Comparison of ENCODE assay signal across 24 mouse cellular contexts in the genomic region with DNA sequence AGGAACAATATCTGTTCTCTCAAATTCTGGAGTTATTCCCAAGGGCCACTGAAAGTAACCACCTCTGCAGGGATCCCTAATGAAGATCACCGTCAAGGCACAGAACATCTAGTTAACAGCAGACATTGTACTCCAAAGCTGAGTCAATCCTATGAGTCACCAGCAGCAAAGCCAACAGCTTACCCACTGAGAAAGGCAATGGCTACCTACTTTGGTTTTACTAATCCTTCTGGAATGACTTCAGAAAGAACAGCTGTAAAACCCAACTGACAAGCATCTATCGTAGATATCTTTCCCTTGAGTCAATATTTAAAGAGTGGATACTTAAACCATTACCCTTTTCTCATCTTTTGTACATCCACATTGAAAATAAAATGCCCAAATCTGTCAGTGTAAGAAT.
DNase-seq lines count a peak whose midpoint lies in the region; ATAC-seq and TF ChIP-seq lines count a peak whose summit lies in the region.
"Had no signal": no experiment of that assay in that cellular context is flagged by ENCODE, and none has a peak within 500 bp of the region (broad histone marks: within the 10 kb centered on the region; RNA-seq: fewer than 3 reads in every experiment).

No protein-coding gene starts in this region.

- no peak overlapping the region for H3K4me3 ChIP-seq in embryonic fibroblast, embryonic 13.5 days (ENCODE audit: insufficient read depth, low read length)
- no peak overlapping the region for H3K4me3 ChIP-seq in forebrain, embryonic 16.5 days (replicated peaks; ENCODE audit: low read length)
- H3K4me3 ChIP-seq in layer of hippocampus, adult 2 months: no peak overlapping the region
- H3K4me3 ChIP-seq: embryonic facial prominence, embryonic 10.5 days; erythroblast, embryonic 14.5 days; forebrain, embryonic 12.5 days; heart, adult 2 months; heart, embryonic 15.5 days; hindbrain, embryonic 10.5 days had no signal

- 87% methylated on average over 2 of the region's 2 CpGs for WGBS in forebrain, embryonic 16.5 days

- peak; percentile 70 for DNase-seq in 3134 (ENCODE audit: extremely low read depth, insufficient read length, low spot score)
- peak; percentile 88 for DNase-seq in Muller cell, postnatal 12 days (ENCODE audit: inconsistent ontology term)
- DNase-seq in skeletal muscle tissue, adult 2 months (ENCODE audit: low read depth, low spot score): peak; percentile 1
- DNase-seq in left cerebral cortex, adult 9 months (ENCODE audit: low spot score in 2 of 2): no peak
- no peak for DNase-seq in layer of hippocampus, adult 2 months (ENCODE audit: low spot score in 2 of 2)
- DNase-seq: adrenal gland, postnatal 10 days; cerebellum, adult 18-20 months; cerebellum, adult 9-11 months; forebrain, postnatal 0 days; gastrocnemius, postnatal 14 days; heart, adult 2 months; heart, postnatal 14 days; kidney, adult 2 months had no signal

- no peaks in the 10 kb centered on the region for H3K36me3 ChIP-seq in forebrain, embryonic 16.5 days (ENCODE audit: control insufficient read depth, insufficient read depth)
- H3K36me3 ChIP-seq: embryonic facial prominence, embryonic 10.5 days; forebrain, embryonic 12.5 days; G1E; heart, embryonic 15.5 days; hindbrain, embryonic 10.5 days had no signal

- peaks cover 6% of the 10 kb centered on the region for H3K4me1 ChIP-seq in embryonic fibroblast, embryonic 13.5 days (ENCODE audit: control insufficient read depth, insufficient read depth, low read length)
- H3K4me1 ChIP-seq in forebrain, embryonic 16.5 days (replicated peaks; ENCODE audit: control insufficient read depth, insufficient read depth, low read length): no peaks in the 10 kb centered on the region
- H3K4me1 ChIP-seq: embryonic facial prominence, embryonic 10.5 days; forebrain, embryonic 12.5 days; heart, embryonic 15.5 days; hindbrain, embryonic 10.5 days had no signal

- H3K27me3 ChIP-seq in forebrain, embryonic 16.5 days (replicated peaks; ENCODE audit: control insufficient read depth, insufficient read depth, low read length): no peaks in the 10 kb centered on the region
- H3K27me3 ChIP-seq: forebrain, embryonic 12.5 days; heart, embryonic 15.5 days had no signal

- no peak overlapping the region for H3K4me2 ChIP-seq in forebrain, embryonic 16.5 days (ENCODE audit: low read length)
- H3K4me2 ChIP-seq: forebrain, embryonic 12.5 days; heart, embryonic 11.5 days; heart, embryonic 15.5 days; hindbrain, embryonic 14.5 days had no signal

- no peaks in the 10 kb centered on the region for H3K9me3 ChIP-seq in forebrain, embryonic 16.5 days (ENCODE audit: control insufficient read depth, low read length)
- H3K9me3 ChIP-seq: embryonic facial prominence, embryonic 10.5 days; forebrain, embryonic 12.5 days; G1E; heart, embryonic 15.5 days; hindbrain, embryonic 10.5 days had no signal

- H3K27ac ChIP-seq in embryonic fibroblast, embryonic 13.5 days (ENCODE audit: insufficient read depth, low read length): peak overlapping the region; percentile 59
- H3K27ac ChIP-seq in forebrain, embryonic 16.5 days (ENCODE audit: low read length): no peak overlapping the region
- no peak overlapping the region for H3K27ac ChIP-seq in layer of hippocampus, adult 2 months
- H3K27ac ChIP-seq: embryonic facial prominence, embryonic 10.5 days; forebrain, embryonic 12.5 days; heart, adult 2 months; heart, embryonic 15.5 days; hindbrain, embryonic 10.5 days; hindbrain, embryonic 14.5 days had no signal

- TF ChIP-seq CTCF in embryonic fibroblast, embryonic 13.5 days (IDR thresholded peaks at IDR 0.05; ENCODE audit: borderline replicate concordance, insufficient read depth, low read length): no peak
- TF ChIP-seq CTCF in layer of hippocampus, adult 2 months (conservative IDR thresholded peaks at IDR 0.05): no peak

- no peak for TF ChIP-seq POLR2A in embryonic fibroblast, embryonic 13.5 days (IDR thresholded peaks at IDR 0.05; ENCODE audit: low read depth, low read length)

- H3K9ac ChIP-seq in forebrain, embryonic 16.5 days (replicated peaks; ENCODE audit: low read depth, low read length): no peak overlapping the region
- H3K9ac ChIP-seq: forebrain, embryonic 12.5 days; forebrain, postnatal 0 days; heart, embryonic 15.5 days; hindbrain, embryonic 14.5 days had no signal

- no peak for ATAC-seq in forebrain, embryonic 16.5 days
- ATAC-seq: forebrain, postnatal 0 days; intestine, embryonic 16.5 days had no signal

Comparison
In these comparisons a context has a peak if more than half of its experiments do, and no peak if none do; other contexts are left out.
1. DNase-seq: peak in 3134 (single experiment), Muller cell, postnatal 12 days (single experiment) and skeletal muscle tissue, adult 2 months (single experiment); none in left cerebral cortex, adult 9 months (0 of 2) and layer of hippocampus, adult 2 months (0 of 2).